Mouse (Mus musculus) limb, embryonic 15.5 days (tissue): ENCODE data around the gene Rasgrf1. TPM values are rescaled to one million over a fixed set of nuclear protein-coding genes. Genes with fewer than 3 reads are reported as not detected.

ENCODE experiments used
- ATAC-seq: fragments of 200-750 bp; cut with Nextera tagmentation; 2 replicates; pipeline ENCODE4 v1.8.0; 2017; ENCODE audit warnings: low read depth, moderate TSS enrichment; ENCODE audit not compliant: insufficient number of reproducible peaks, low FRiP score, low TSS enrichment
- H3K27ac ChIP-seq: fragments of 300-500 bp; sonication (generic); 2 replicates; pipeline ENCODE4 v1.5.1; 2015; ENCODE audit warnings: moderate library complexity, mild to moderate bottlenecking, inconsistent platforms
- H3K27me3 ChIP-seq: fragments of 300-500 bp; sonication (generic); 2 replicates; pipeline ENCODE4 v1.6.1; 2015; ENCODE audit warnings: inconsistent platforms
- H3K36me3 ChIP-seq: fragments of 300-500 bp; sonication (generic); 2 replicates; pipeline ENCODE4 v1.6.1; 2015; ENCODE audit warnings: inconsistent platforms
- H3K4me1 ChIP-seq: fragments of 300-500 bp; sonication (generic); 2 replicates; pipeline ENCODE4 v1.6.1; 2015; ENCODE audit warnings: inconsistent platforms
- H3K4me2 ChIP-seq: fragments of 300-500 bp; sonication (generic); 2 replicates; pipeline ENCODE4 v1.6.1; 2015; ENCODE audit warnings: mild to moderate bottlenecking, inconsistent platforms
- H3K4me3 ChIP-seq: fragments of 300-500 bp; sonication (generic); 2 replicates; pipeline ENCODE4 v1.5.1; 2015; ENCODE audit warnings: mild to moderate bottlenecking, inconsistent platforms
- H3K9ac ChIP-seq: fragments of 300-500 bp; sonication (generic); 2 replicates; pipeline ENCODE4 v1.6.1; 2015; ENCODE audit warnings: inconsistent platforms
- H3K9me3 ChIP-seq: fragments of 300-500 bp; sonication (generic); 2 replicates; pipeline ENCODE4 v1.6.1; 2016; ENCODE audit warnings: inconsistent platforms
- WGBS: fragments of 180-500 bp; shearing (Covaris S2); methylation state at CpG from one replicate; pipeline ENCODE4 v1.1.7; 2015; 5-methylcytosine and 5-hydroxymethylcytosine counted together
- polyA plus RNA-seq: library from polyadenylated mRNA; unstranded; fragments of >200 nt; fragmentation: Nextera tagmentation; extraction: Ambion mirVana; gene quantifications from 2 replicates; pipeline ENCODE4 v1.2.1, GENCODE M21; 2015

Rasgrf1 gene
- polyA plus RNA-seq, 1 experiment from 2014 or later, result 0.58 TPM

GRCm38 (mm10) chr9:89879574-89879973 lies 30.1 kb upstream of the Rasgrf1 start:
- H3K4me2 ChIP-seq, result peak overlapping the region; percentile 34
- no peak overlapping the region for H3K27ac ChIP-seq
- H3K9me3 ChIP-seq, result no peaks in the 10 kb centered on the region
- WGBS, result 62% methylated on average over 31 of the region's 31 CpGs
- no peaks in the 10 kb centered on the region for H3K36me3 ChIP-seq
- peaks cover 50% of the 10 kb centered on the region for H3K27me3 ChIP-seq
- H3K4me3 ChIP-seq, result peak overlapping the region; percentile 10
- H3K4me1 ChIP-seq, result 0 out of 2 replicates have a peak, but pooled peaks cover 3% of the 10 kb centered on the region
- ATAC-seq, result no peak
- no peak overlapping the region for H3K9ac ChIP-seq

DNA sequence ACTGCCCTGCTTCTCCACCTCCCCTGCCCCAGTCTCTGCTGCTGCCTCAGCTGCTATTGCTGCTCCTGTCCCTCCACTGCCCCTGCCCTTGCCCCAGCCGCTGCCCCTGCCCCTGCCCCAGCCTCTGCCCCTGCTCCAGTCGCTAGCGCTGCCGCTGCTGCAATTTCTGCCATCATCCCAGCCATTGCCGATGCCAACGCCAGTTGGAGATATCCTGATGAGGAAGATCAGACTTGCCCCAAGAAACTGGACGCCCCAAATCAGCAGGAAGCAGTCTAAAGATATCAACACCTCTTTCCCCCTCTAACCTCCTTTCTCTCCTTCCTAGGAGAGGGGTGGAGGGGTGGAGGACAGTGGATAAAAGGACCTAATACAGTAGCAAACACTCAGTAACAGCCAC lies 28.2 kb upstream of the Rasgrf1 start:
- no peak for ATAC-seq
- peaks cover 53% of the 10 kb centered on the region for H3K27me3 ChIP-seq
- no peak overlapping the region for H3K27ac ChIP-seq
- H3K4me3 ChIP-seq, result no peak overlapping the region
- no peaks in the 10 kb centered on the region for H3K36me3 ChIP-seq
- no peak overlapping the region for H3K4me2 ChIP-seq
- 0 out of 2 replicates have a peak, but pooled peaks cover 3% of the 10 kb centered on the region for H3K4me1 ChIP-seq
- WGBS, result 52% methylated on average over 7 of the region's 7 CpGs
- H3K9ac ChIP-seq, result no peak overlapping the region
- H3K9me3 ChIP-seq, result no peaks in the 10 kb centered on the region

- Histone ChIP-seq H3K36me3 (no peaks in the 10 kb centered on the region), H3K4me3 (no peak overlapping the region), H3K9me3 (no peaks in the 10 kb centered on the region), H3K9ac (no peak overlapping the region), H3K4me2 (no peak overlapping the region), H3K4me1 (0 out of 2 replicates have a peak, but pooled peaks cover 3% of the 10 kb centered on the region), H3K27me3 (peaks cover 53% of the 10 kb centered on the region), H3K27ac (no peak overlapping the region)
- WGBS, result 54% methylated on average over 7 of the region's 7 CpGs
- ATAC-seq, result no peak
These were observed 27.1 kb upstream of the Rasgrf1 start for GRCm38 (mm10) chr9:89882583-89882982.

GRCm38 (mm10) chr9:89885701-89886218 lies 23.9 kb upstream of the Rasgrf1 start:
- H3K9me3 ChIP-seq, result no peaks in the 10 kb centered on the region
- H3K4me2 ChIP-seq, result no peak overlapping the region
- H3K36me3 ChIP-seq, result no peaks in the 10 kb centered on the region
- H3K9ac ChIP-seq, result no peak overlapping the region
- no peak overlapping the region for H3K4me3 ChIP-seq
- WGBS, result 34% methylated on average over 7 of the region's 7 CpGs
- no peak overlapping the region for H3K27ac ChIP-seq
- no peak for ATAC-seq
- no peaks in the 10 kb centered on the region for H3K4me1 ChIP-seq
- H3K27me3 ChIP-seq, result peaks cover 49% of the 10 kb centered on the region

GRCm38 (mm10) chr9:89891534-89892293 lies 18.0 kb upstream of the Rasgrf1 start:
- no peaks in the 10 kb centered on the region for H3K36me3 ChIP-seq
- peaks cover 13% of the 10 kb centered on the region; the same call in 1 of the 2 replicates for H3K27me3 ChIP-seq
- H3K9me3 ChIP-seq, result no peaks in the 10 kb centered on the region
- H3K27ac ChIP-seq, result no peak overlapping the region
- no peak overlapping the region for H3K4me2 ChIP-seq
- no peaks in the 10 kb centered on the region for H3K4me1 ChIP-seq
- H3K9ac ChIP-seq, result no peak overlapping the region
- ATAC-seq, result no peak
- 74% methylated on average over 10 of the region's 10 CpGs for WGBS
- no peak overlapping the region for H3K4me3 ChIP-seq

- H3K36me3 ChIP-seq, result no peaks in the 10 kb centered on the region
- ATAC-seq, result no peak
- 85% methylated on average over 5 of the region's 5 CpGs for WGBS
- H3K4me3 ChIP-seq, result no peak overlapping the region
- no peaks in the 10 kb centered on the region for H3K4me1 ChIP-seq
- H3K4me2 ChIP-seq, result no peak overlapping the region
- peaks cover 9% of the 10 kb centered on the region; the same call in 1 of the 2 replicates for H3K27me3 ChIP-seq
- no peak overlapping the region for H3K27ac ChIP-seq
- no peak overlapping the region for H3K9ac ChIP-seq
- no peaks in the 10 kb centered on the region for H3K9me3 ChIP-seq
These were observed 17.0 kb upstream of the Rasgrf1 start for GRCm38 (mm10) chr9:89892540-89893188.

- no peaks in the 10 kb centered on the region for H3K9me3 ChIP-seq
- no peak for ATAC-seq
These were observed 9.4 kb upstream of the Rasgrf1 start for GRCm38 (mm10) chr9:89900111-89900824.

DNA sequence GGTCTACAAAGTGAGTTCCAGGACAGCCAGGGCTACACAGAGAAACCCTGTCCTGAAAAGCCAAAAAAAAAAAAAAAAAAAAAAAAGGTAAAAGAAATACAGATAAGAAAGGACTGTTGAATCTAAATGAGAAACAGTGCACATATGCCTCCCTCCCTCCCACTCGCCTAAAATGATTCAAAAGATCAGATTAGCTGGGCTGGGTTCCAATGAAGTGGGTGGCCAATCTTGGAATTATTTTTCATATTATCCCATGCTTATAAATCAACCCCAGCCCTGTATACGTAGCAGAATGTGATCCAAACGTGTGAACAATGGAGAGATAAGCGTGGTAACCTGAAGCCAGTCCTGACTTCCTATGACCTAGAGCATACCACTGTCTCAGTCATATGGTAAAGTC lies 8.5 kb upstream of the Rasgrf1 start:
- no peaks in the 10 kb centered on the region for H3K4me1 ChIP-seq
- H3K36me3 ChIP-seq, result no peaks in the 10 kb centered on the region
- H3K4me3 ChIP-seq, result no peak overlapping the region
- peaks cover 18% of the 10 kb centered on the region for H3K27me3 ChIP-seq
- H3K27ac ChIP-seq, result no peak overlapping the region
- 63% methylated on average over 4 of the region's 4 CpGs for WGBS
- ATAC-seq, result no peak
- H3K4me2 ChIP-seq, result no peak overlapping the region
- no peaks in the 10 kb centered on the region for H3K9me3 ChIP-seq
- no peak overlapping the region for H3K9ac ChIP-seq

More at GRCm38 (mm10) chr9:89900111-89900824, 9.4 kb upstream of the Rasgrf1 start:
- Histone ChIP-seq H3K4me2 (no peak overlapping the region), H3K9ac (no peak overlapping the region), H3K27me3 (peaks cover 12% of the 10 kb centered on the region), H3K4me1 (no peaks in the 10 kb centered on the region), H3K27ac (no peak overlapping the region), H3K4me3 (no peak overlapping the region), H3K36me3 (no peaks in the 10 kb centered on the region)
- WGBS, result 35% methylated on average over 14 of the region's 14 CpGs

- no peak overlapping the region for H3K4me3 ChIP-seq
- no peak overlapping the region for H3K27ac ChIP-seq
- H3K4me2 ChIP-seq, result no peak overlapping the region
- H3K9me3 ChIP-seq, result no peaks in the 10 kb centered on the region
- no peak for ATAC-seq
- H3K27me3 ChIP-seq, result peaks cover 33% of the 10 kb centered on the region
- WGBS, result 55% methylated on average over 2 of the region's 2 CpGs
- H3K36me3 ChIP-seq, result no peaks in the 10 kb centered on the region
- peaks cover 4% of the 10 kb centered on the region; the same call in 1 of the 2 replicates for H3K4me1 ChIP-seq
- H3K9ac ChIP-seq, result no peak overlapping the region
These were observed 6.9 kb upstream of the Rasgrf1 start for GRCm38 (mm10) chr9:89902813-89903212.

GRCm38 (mm10) chr9:89906645-89907044 lies 3.1 kb upstream of the Rasgrf1 start:
- ATAC-seq, result 0 out of 2 replicates have a peak, but pooled peaks have one; percentile 50
- H3K4me2 ChIP-seq, result no peak overlapping the region
- H3K36me3 ChIP-seq, result no peaks in the 10 kb centered on the region
- H3K4me3 ChIP-seq, result no peak overlapping the region
- peaks cover 68% of the 10 kb centered on the region for H3K27me3 ChIP-seq
- H3K4me1 ChIP-seq, result peaks cover 30% of the 10 kb centered on the region
- no peak overlapping the region for H3K9ac ChIP-seq
- H3K9me3 ChIP-seq, result no peaks in the 10 kb centered on the region
- H3K27ac ChIP-seq, result no peak overlapping the region

DNA sequence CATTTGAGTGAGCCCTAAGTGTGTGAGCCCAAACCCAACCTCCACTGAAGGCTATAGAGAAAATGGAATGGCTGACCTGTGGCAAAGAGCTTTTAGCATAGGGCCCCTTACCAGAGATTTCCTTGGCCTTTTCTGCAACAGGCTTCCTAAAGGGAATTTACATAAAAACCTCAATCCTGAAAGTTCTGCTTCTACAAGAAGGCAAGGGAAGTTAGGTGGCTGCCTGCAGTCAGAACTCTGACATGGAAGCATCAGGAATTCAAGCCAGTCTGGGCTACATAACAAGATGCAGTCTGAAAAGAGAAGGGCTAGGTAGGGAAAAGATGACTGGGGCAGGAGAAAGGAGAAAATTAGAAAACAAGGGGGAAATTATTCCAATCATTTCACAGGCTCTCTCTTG lies 1.8 kb upstream of the Rasgrf1 start:
- Histone ChIP-seq H3K27me3 (peaks cover 75% of the 10 kb centered on the region), H3K9me3 (no peaks in the 10 kb centered on the region), H3K4me1 (peaks cover 30% of the 10 kb centered on the region), H3K9ac (no peak overlapping the region), H3K4me2 (no peak overlapping the region), H3K4me3 (no peak overlapping the region), H3K36me3 (no peaks in the 10 kb centered on the region), H3K27ac (no peak overlapping the region)
- ATAC-seq, result no peak

- Histone ChIP-seq H3K4me3 (peak overlapping the region; percentile 50), H3K27me3 (peaks cover 82% of the 10 kb centered on the region), H3K27ac (no peak overlapping the region), H3K9me3 (no peaks in the 10 kb centered on the region), H3K4me2 (peak overlapping the region; percentile 97), H3K36me3 (no peaks in the 10 kb centered on the region), H3K9ac (no peak overlapping the region), H3K4me1 (peaks cover 30% of the 10 kb centered on the region)
- ATAC-seq, result no peak
- WGBS, result under 1% methylated on average over 33 of the region's 33 CpGs
These were observed 1.1 kb upstream of the Rasgrf1 start for GRCm38 (mm10) chr9:89908601-89909000.
